Mouse (Mus musculus) heart, embryonic 12.5 days (tissue): Measurements from ENCODE around the gene Zfp143. TPM values are rescaled to one million over a fixed set of nuclear protein-coding genes. Genes with fewer than 3 reads are reported as not detected.

ENCODE experiments used
- ATAC-seq: fragments of 200-750 bp; cut with Nextera tagmentation; 2 replicates; pipeline ENCODE4 v1.8.0; 2017; ENCODE audit warnings: moderate TSS enrichment, moderate library complexity; ENCODE audit not compliant: insufficient number of reproducible peaks, low FRiP score
- H3K27ac ChIP-seq: fragments of 300-500 bp; sonication (generic); 2 replicates; pipeline ENCODE4 v1.5.1; 2016; ENCODE audit warnings: mild to moderate bottlenecking, moderate library complexity; ENCODE audit not compliant: poor library complexity, severe bottlenecking
- H3K27me3 ChIP-seq: fragments of 300-500 bp; sonication (generic); replicated peaks from 2 replicates; pipeline ENCODE4 v1.6.1; 2016; ENCODE audit warnings: mild to moderate bottlenecking, moderate library complexity
- H3K36me3 ChIP-seq: fragments of 300-500 bp; sonication (generic); 2 replicates; pipeline ENCODE4 v1.6.1; 2016; ENCODE audit warnings: mild to moderate bottlenecking, moderate library complexity
- H3K4me1 ChIP-seq: fragments of 300-500 bp; sonication (generic); replicated peaks from 2 replicates; pipeline ENCODE4 v1.6.1; 2016; ENCODE audit warnings: mild to moderate bottlenecking
- H3K4me2 ChIP-seq: fragments of 300-500 bp; sonication (generic); 2 replicates; pipeline ENCODE4 v1.6.1; 2016; ENCODE audit warnings: mild to moderate bottlenecking, moderate library complexity
- H3K4me3 ChIP-seq: fragments of 300-500 bp; sonication (generic); 2 replicates; pipeline ENCODE4 v1.5.1; 2016; ENCODE audit warnings: mild to moderate bottlenecking
- H3K9ac ChIP-seq: fragments of 300-500 bp; sonication (generic); 2 replicates; pipeline ENCODE4 v1.6.1; 2016; ENCODE audit warnings: mild to moderate bottlenecking, moderate library complexity
- H3K9me3 ChIP-seq: fragments of 300-500 bp; sonication (generic); replicated peaks from 2 replicates; pipeline ENCODE4 v1.6.1; 2016; ENCODE audit warnings: mild to moderate bottlenecking, moderate library complexity
- WGBS: fragments of 180-500 bp; shearing (Covaris S2); methylation state at CpG from one replicate; pipeline ENCODE4 v1.1.7; 2016; 5-methylcytosine and 5-hydroxymethylcytosine counted together
- polyA plus RNA-seq: library from polyadenylated mRNA; unstranded; fragments of >200 nt; fragmentation: Nextera tagmentation; extraction: Ambion mirVana; gene quantifications from 2 replicates; pipeline ENCODE4 v1.2.1, GENCODE M21; 2016

The Zfp143 gene
- polyA plus RNA-seq, 1 experiment from 2014 or later, result 17.1 TPM

GRCm38 (mm10) chr7:110060106-110060668, 830 bp upstream of the Zfp143 start:
- 16% methylated on average over 5 of the region's 5 CpGs for WGBS

GRCm38 (mm10) chr7:110060669-110061198, 283 bp upstream of the Zfp143 start:
- H3K9ac ChIP-seq, result peak overlapping the region; percentile 88
- no peaks in the 10 kb centered on the region for H3K9me3 ChIP-seq
- WGBS, result under 1% methylated on average over 26 of the region's 26 CpGs
- H3K27me3 ChIP-seq, result no peaks in the 10 kb centered on the region
- peaks cover 15% of the 10 kb centered on the region for H3K4me1 ChIP-seq
- H3K4me3 ChIP-seq, result peak overlapping the region; percentile 69
- peaks cover 28% of the 10 kb centered on the region for H3K36me3 ChIP-seq
- peak overlapping the region; percentile 99 for H3K27ac ChIP-seq
- H3K4me2 ChIP-seq, result peak overlapping the region; percentile 70
- ATAC-seq, result peak; percentile 14

More at GRCm38 (mm10) chr7:110060106-110060668, 830 bp upstream of the Zfp143 start:
- Histone ChIP-seq H3K9ac (peak overlapping the region; percentile 88), H3K27me3 (no peaks in the 10 kb centered on the region), H3K4me3 (peak overlapping the region; percentile 69), H3K9me3 (no peaks in the 10 kb centered on the region), H3K36me3 (peaks cover 30% of the 10 kb centered on the region), H3K4me1 (peaks cover 15% of the 10 kb centered on the region), H3K27ac (peak overlapping the region; percentile 99), H3K4me2 (peak overlapping the region; percentile 70)
- ATAC-seq, result no peak

GRCm38 (mm10) chr7:110061752-110062273, 796 bp downstream of the Zfp143 start:
- peak overlapping the region; percentile 96 for H3K9ac ChIP-seq
- ATAC-seq, result peak; percentile 89
- peaks cover 15% of the 10 kb centered on the region for H3K4me1 ChIP-seq
- WGBS, result under 1% methylated on average over 46 of the region's 48 CpGs
- no peaks in the 10 kb centered on the region for H3K27me3 ChIP-seq
- H3K36me3 ChIP-seq, result peaks cover 32% of the 10 kb centered on the region
- peak overlapping the region; percentile 100 for H3K27ac ChIP-seq
- H3K4me3 ChIP-seq, result peak overlapping the region; percentile 58
- H3K9me3 ChIP-seq, result no peaks in the 10 kb centered on the region
- peak overlapping the region; percentile 66 for H3K4me2 ChIP-seq

- H3K9me3 ChIP-seq, result no peaks in the 10 kb centered on the region
- peaks cover 37% of the 10 kb centered on the region for H3K36me3 ChIP-seq
- H3K4me3 ChIP-seq, result no peak overlapping the region
- WGBS, result 92% methylated on average over 9 of the region's 9 CpGs
- no peak overlapping the region for H3K9ac ChIP-seq
- no peak for ATAC-seq
- H3K4me2 ChIP-seq, result no peak overlapping the region
- peaks cover 15% of the 10 kb centered on the region for H3K4me1 ChIP-seq
- H3K27ac ChIP-seq, result no peak overlapping the region
- no peaks in the 10 kb centered on the region for H3K27me3 ChIP-seq
These were observed 2.7 kb downstream of the Zfp143 start for GRCm38 (mm10) chr7:110063731-110064130.

GRCm38 (mm10) chr7:110069070-110069469, 8.1 kb downstream of the Zfp143 start:
- no peak for ATAC-seq
- Histone ChIP-seq H3K9ac (no peak overlapping the region), H3K27ac (no peak overlapping the region), H3K4me2 (no peak overlapping the region), H3K4me3 (no peak overlapping the region), H3K27me3 (no peaks in the 10 kb centered on the region), H3K9me3 (no peaks in the 10 kb centered on the region), H3K4me1 (no peaks in the 10 kb centered on the region), H3K36me3 (peaks cover 66% of the 10 kb centered on the region)
- WGBS, result 76% methylated on average over 2 of the region's 2 CpGs

GRCm38 (mm10) chr7:110078168-110078567, 17.2 kb downstream of the Zfp143 start:
- ATAC-seq, result no peak
- peaks cover 83% of the 10 kb centered on the region for H3K36me3 ChIP-seq
- no peak overlapping the region for H3K27ac ChIP-seq
- no peak overlapping the region for H3K4me2 ChIP-seq
- H3K9me3 ChIP-seq, result no peaks in the 10 kb centered on the region
- H3K4me3 ChIP-seq, result no peak overlapping the region
- H3K9ac ChIP-seq, result no peak overlapping the region
- 87% methylated on average over 5 of the region's 5 CpGs for WGBS
- no peaks in the 10 kb centered on the region for H3K27me3 ChIP-seq
- H3K4me1 ChIP-seq, result no peaks in the 10 kb centered on the region

- Histone ChIP-seq H3K4me1 (no peaks in the 10 kb centered on the region), H3K4me2 (no peak overlapping the region), H3K27ac (no peak overlapping the region), H3K27me3 (no peaks in the 10 kb centered on the region), H3K9me3 (no peaks in the 10 kb centered on the region), H3K9ac (no peak overlapping the region), H3K4me3 (no peak overlapping the region), H3K36me3 (peaks cover 91% of the 10 kb centered on the region)
- ATAC-seq, result no peak
- 70% methylated on average over 13 of the region's 13 CpGs for WGBS
These were observed 22.6 kb downstream of the Zfp143 start for GRCm38 (mm10) chr7:110083386-110084165.

- Histone ChIP-seq H3K9me3 (no peaks in the 10 kb centered on the region), H3K9ac (no peak overlapping the region), H3K27ac (no peak overlapping the region), H3K36me3 (peaks cover 92% of the 10 kb centered on the region), H3K27me3 (no peaks in the 10 kb centered on the region), H3K4me2 (no peak overlapping the region), H3K4me3 (no peak overlapping the region), H3K4me1 (no peaks in the 10 kb centered on the region)
- no peak for ATAC-seq
These were observed 24.2 kb downstream of the Zfp143 start for GRCm38 (mm10) chr7:110085217-110085616.

GRCm38 (mm10) chr7:110087914-110088313, 26.9 kb downstream of the Zfp143 start:
- Histone ChIP-seq H3K27me3 (no peaks in the 10 kb centered on the region), H3K9ac (no peak overlapping the region), H3K4me2 (no peak overlapping the region), H3K9me3 (no peaks in the 10 kb centered on the region), H3K4me1 (no peaks in the 10 kb centered on the region), H3K27ac (no peak overlapping the region), H3K36me3 (peaks cover 93% of the 10 kb centered on the region), H3K4me3 (no peak overlapping the region)
- WGBS, result 78% methylated on average over 4 of the region's 4 CpGs
- no peak for ATAC-seq

GRCm38 (mm10) chr7:110091670-110092069, 30.7 kb downstream of the Zfp143 start:
- ATAC-seq, result no peak
- WGBS, result 86% methylated on average over 7 of the region's 7 CpGs
- no peak overlapping the region for H3K9ac ChIP-seq
- H3K4me2 ChIP-seq, result no peak overlapping the region
- H3K27ac ChIP-seq, result no peak overlapping the region
- H3K9me3 ChIP-seq, result no peaks in the 10 kb centered on the region
- no peak overlapping the region for H3K4me3 ChIP-seq
- peaks cover 88% of the 10 kb centered on the region for H3K36me3 ChIP-seq
- H3K27me3 ChIP-seq, result no peaks in the 10 kb centered on the region
- no peaks in the 10 kb centered on the region for H3K4me1 ChIP-seq

GRCm38 (mm10) chr7:110096332-110096731, 35.3 kb downstream of the Zfp143 start:
- H3K9ac ChIP-seq, result no peak overlapping the region
- no peak for ATAC-seq
- H3K4me1 ChIP-seq, result peaks cover 7% of the 10 kb centered on the region
- no peak overlapping the region for H3K4me2 ChIP-seq
- WGBS, result 81% methylated on average over 4 of the region's 4 CpGs
- H3K4me3 ChIP-seq, result no peak overlapping the region
- H3K27ac ChIP-seq, result no peak overlapping the region
- H3K27me3 ChIP-seq, result no peaks in the 10 kb centered on the region
- no peaks in the 10 kb centered on the region for H3K9me3 ChIP-seq
- H3K36me3 ChIP-seq, result peaks cover 49% of the 10 kb centered on the region
